Mouse (Mus musculus): ENCODE results near the gene Whrn. TPM values are rescaled to one million over a fixed set of nuclear protein-coding genes. Genes with fewer than 3 reads are reported as not detected.

Whrn gene
- polyA plus RNA-seq, 1 experiment from 2014 or later, result 1.8 TPM

DNA sequence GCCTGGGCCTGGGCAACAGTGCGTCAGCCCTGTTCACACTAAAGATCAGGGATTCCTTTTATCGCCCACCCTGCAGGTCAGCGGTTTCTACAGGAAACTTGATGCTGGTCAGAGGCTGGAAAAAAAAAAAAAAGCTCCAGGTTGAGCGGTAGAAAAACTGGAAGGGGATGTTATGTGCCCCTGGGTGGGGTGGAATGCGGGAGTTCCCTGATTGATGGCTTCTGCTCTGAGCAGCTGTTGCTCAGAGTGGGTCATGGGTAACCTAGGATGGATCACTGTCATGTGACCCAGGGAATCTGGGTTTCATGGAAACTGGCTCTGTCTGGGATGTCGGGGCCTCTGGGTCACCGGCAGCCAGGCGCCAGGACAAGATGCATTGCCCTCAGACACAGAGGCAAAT is 69.5 kb downstream of the Whrn start:
- no peak overlapping the region for H3K27ac ChIP-seq (ENCODE audit: low read length)
- H3K4me3 ChIP-seq (ENCODE audit: low read length), result no peak overlapping the region
- no peaks in the 10 kb centered on the region for H3K27me3 ChIP-seq (ENCODE audit: control insufficient read depth, insufficient read depth, low read length)
- no peak overlapping the region for H3K4me2 ChIP-seq (ENCODE audit: low read depth, low read length)
- ATAC-seq (replicated peaks; ENCODE audit: extremely low read depth, insufficient read depth, low FRiP score), result no peak
- WGBS, result 75% methylated on average over 8 of the region's 8 CpGs
- H3K36me3 ChIP-seq (ENCODE audit: control insufficient read depth, insufficient read depth), result no peaks in the 10 kb centered on the region
- H3K9me3 ChIP-seq (replicated peaks; ENCODE audit: control insufficient read depth, low read length), result no peaks in the 10 kb centered on the region
- H3K9ac ChIP-seq (ENCODE audit: low read length), result no peak overlapping the region
- H3K4me1 ChIP-seq (ENCODE audit: control insufficient read depth, insufficient read depth, low read length), result 0 out of 2 replicates have a peak, but pooled peaks cover 5% of the 10 kb centered on the region

DNA sequence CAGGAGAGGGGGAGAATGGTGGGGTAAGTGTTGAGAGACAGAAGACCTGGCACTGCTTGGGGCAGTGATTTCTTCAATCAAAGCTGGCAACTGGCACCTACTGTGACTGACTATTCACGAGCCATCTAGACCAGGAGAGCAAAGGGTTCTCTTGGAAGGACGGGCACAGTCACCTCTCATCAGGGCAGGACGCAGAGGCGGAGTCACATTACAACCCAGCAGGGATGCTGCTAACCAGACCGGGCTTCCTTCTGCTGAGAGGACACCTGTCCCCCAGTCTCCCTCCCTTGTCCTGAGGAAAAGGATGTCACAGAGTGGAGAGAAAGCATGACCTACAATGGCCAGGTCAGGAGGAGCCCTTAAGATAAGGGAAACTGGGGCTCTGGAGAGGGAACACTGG is 72.0 kb downstream of the Whrn start:
- Histone ChIP-seq H3K9ac (ENCODE audit: low read length) (no peak overlapping the region), H3K4me3 (ENCODE audit: low read length) (no peak overlapping the region), H3K36me3 (ENCODE audit: control insufficient read depth, insufficient read depth) (no peaks in the 10 kb centered on the region), H3K27me3 (ENCODE audit: control insufficient read depth, insufficient read depth, low read length) (no peaks in the 10 kb centered on the region), H3K4me1 (ENCODE audit: control insufficient read depth, insufficient read depth, low read length) (peaks cover 6% of the 10 kb centered on the region; the same call in 1 of the 2 replicates), H3K4me2 (ENCODE audit: low read depth, low read length) (no peak overlapping the region), H3K27ac (ENCODE audit: low read length) (no peak overlapping the region), H3K9me3 (replicated peaks; ENCODE audit: control insufficient read depth, low read length) (no peaks in the 10 kb centered on the region)
- ATAC-seq (replicated peaks; ENCODE audit: extremely low read depth, insufficient read depth, low FRiP score), result no peak
- WGBS, result 32% methylated on average over 5 of the region's 5 CpGs

DNA sequence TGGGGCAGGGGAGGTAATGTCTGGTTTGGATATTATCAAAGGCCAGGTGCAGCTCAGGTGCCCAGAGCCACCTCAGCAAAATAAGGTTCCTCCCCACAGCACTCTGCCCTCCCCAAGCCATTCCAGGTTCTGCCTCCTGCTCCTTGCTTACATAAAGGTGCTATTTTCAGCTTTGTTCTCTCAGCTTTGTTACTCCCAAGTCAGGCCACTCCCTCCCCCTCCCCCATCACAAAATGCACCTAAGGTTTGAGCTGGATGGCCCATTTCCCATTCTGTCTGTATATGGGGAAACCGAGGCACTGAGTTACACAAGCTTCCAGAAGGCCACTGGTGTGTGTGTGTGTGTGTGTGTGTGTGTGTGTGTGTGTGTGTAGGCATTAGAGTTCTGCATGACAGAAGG is 72.6 kb downstream of the Whrn start:
- no peaks in the 10 kb centered on the region for H3K27me3 ChIP-seq (ENCODE audit: control insufficient read depth, insufficient read depth, low read length)
- H3K4me2 ChIP-seq (ENCODE audit: low read depth, low read length), result no peak overlapping the region
- no peaks in the 10 kb centered on the region for H3K36me3 ChIP-seq (ENCODE audit: control insufficient read depth, insufficient read depth)
- ATAC-seq (replicated peaks; ENCODE audit: extremely low read depth, insufficient read depth, low FRiP score), result no peak
- WGBS, result 46% methylated on average over 1 of the region's 1 CpGs
- H3K4me1 ChIP-seq (ENCODE audit: control insufficient read depth, insufficient read depth, low read length), result peaks cover 6% of the 10 kb centered on the region; the same call in 1 of the 2 replicates
- no peak overlapping the region for H3K9ac ChIP-seq (ENCODE audit: low read length)
- H3K9me3 ChIP-seq (replicated peaks; ENCODE audit: control insufficient read depth, low read length), result no peaks in the 10 kb centered on the region
- no peak overlapping the region for H3K27ac ChIP-seq (ENCODE audit: low read length)
- H3K4me3 ChIP-seq (ENCODE audit: low read length), result no peak overlapping the region

GRCm38 (mm10) chr4:63420143-63420920 is 75.5 kb downstream of the Whrn start:
- Histone ChIP-seq H3K36me3 (ENCODE audit: control insufficient read depth, insufficient read depth) (no peaks in the 10 kb centered on the region), H3K27me3 (ENCODE audit: control insufficient read depth, insufficient read depth, low read length) (no peaks in the 10 kb centered on the region), H3K4me3 (ENCODE audit: low read length) (no peak overlapping the region), H3K9me3 (replicated peaks; ENCODE audit: control insufficient read depth, low read length) (no peaks in the 10 kb centered on the region), H3K4me1 (ENCODE audit: control insufficient read depth, insufficient read depth, low read length) (peaks cover 6% of the 10 kb centered on the region; the same call in 1 of the 2 replicates), H3K27ac (ENCODE audit: low read length) (no peak overlapping the region), H3K9ac (ENCODE audit: low read length) (no peak overlapping the region), H3K4me2 (ENCODE audit: low read depth, low read length) (no peak overlapping the region)
- ATAC-seq (replicated peaks; ENCODE audit: extremely low read depth, insufficient read depth, low FRiP score), result no peak
- WGBS, result 59% methylated on average over 14 of the region's 14 CpGs

- Histone ChIP-seq H3K27ac (ENCODE audit: low read length) (no peak overlapping the region), H3K4me3 (ENCODE audit: low read length) (no peak overlapping the region), H3K9me3 (replicated peaks; ENCODE audit: control insufficient read depth, low read length) (no peaks in the 10 kb centered on the region), H3K4me1 (ENCODE audit: control insufficient read depth, insufficient read depth, low read length) (peaks cover 4% of the 10 kb centered on the region; the same call in 1 of the 2 replicates), H3K4me2 (ENCODE audit: low read depth, low read length) (no peak overlapping the region), H3K9ac (ENCODE audit: low read length) (no peak overlapping the region), H3K27me3 (ENCODE audit: control insufficient read depth, insufficient read depth, low read length) (no peaks in the 10 kb centered on the region), H3K36me3 (ENCODE audit: control insufficient read depth, insufficient read depth) (no peaks in the 10 kb centered on the region)
- WGBS, result 68% methylated on average over 11 of the region's 11 CpGs
- ATAC-seq (replicated peaks; ENCODE audit: extremely low read depth, insufficient read depth, low FRiP score), result no peak
Measured at GRCm38 (mm10) chr4:63418270-63418669, 77.5 kb downstream of the Whrn start.

DNA sequence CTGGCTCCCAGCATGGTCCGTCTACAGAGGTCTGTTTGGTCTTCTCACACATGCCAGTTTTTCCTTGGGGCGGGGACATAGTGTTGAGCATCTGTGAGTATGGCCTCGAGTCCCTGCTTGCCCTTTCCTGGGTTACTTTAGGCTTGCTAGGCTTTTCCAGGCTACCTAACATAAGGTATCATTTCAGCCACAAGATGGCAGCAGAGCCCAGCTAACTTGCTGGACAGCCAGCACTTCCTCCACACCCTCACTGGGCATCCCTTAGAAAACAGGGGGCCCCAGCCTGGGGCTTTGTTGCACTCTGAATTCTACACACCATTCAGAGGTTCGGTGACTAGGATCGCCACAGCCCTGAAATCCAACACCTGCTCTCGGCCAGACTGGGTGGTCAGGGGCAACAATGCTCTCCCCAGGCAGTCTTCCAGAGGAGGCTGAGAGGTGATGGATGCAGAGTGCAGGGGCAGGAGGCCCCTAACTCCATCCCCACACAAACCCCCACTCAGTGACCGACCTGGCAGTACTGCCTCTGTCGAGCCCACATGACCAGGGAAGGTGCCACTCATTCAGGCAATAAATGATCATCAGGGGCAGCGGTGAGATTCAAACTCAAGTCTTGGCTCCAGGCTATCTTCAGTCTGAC is 78.4 kb downstream of the Whrn start:
- Histone ChIP-seq H3K27ac (ENCODE audit: low read length) (no peak overlapping the region), H3K36me3 (ENCODE audit: control insufficient read depth, insufficient read depth) (no peaks in the 10 kb centered on the region), H3K9me3 (replicated peaks; ENCODE audit: control insufficient read depth, low read length) (no peaks in the 10 kb centered on the region), H3K4me3 (ENCODE audit: low read length) (no peak overlapping the region), H3K27me3 (ENCODE audit: control insufficient read depth, insufficient read depth, low read length) (no peaks in the 10 kb centered on the region), H3K9ac (ENCODE audit: low read length) (no peak overlapping the region), H3K4me2 (ENCODE audit: low read depth, low read length) (no peak overlapping the region), H3K4me1 (ENCODE audit: control insufficient read depth, insufficient read depth, low read length) (peaks cover 3% of the 10 kb centered on the region; the same call in 1 of the 2 replicates)
- 21% methylated on average over 9 of the region's 9 CpGs for WGBS
- peak; percentile 49 for ATAC-seq (replicated peaks; ENCODE audit: extremely low read depth, insufficient read depth, low FRiP score)

GRCm38 (mm10) chr4:63414951-63415350 is 80.8 kb downstream of the Whrn start:
- Histone ChIP-seq H3K4me2 (ENCODE audit: low read depth, low read length) (no peak overlapping the region), H3K4me3 (ENCODE audit: low read length) (no peak overlapping the region), H3K9ac (ENCODE audit: low read length) (no peak overlapping the region), H3K27ac (ENCODE audit: low read length) (no peak overlapping the region), H3K9me3 (replicated peaks; ENCODE audit: control insufficient read depth, low read length) (no peaks in the 10 kb centered on the region), H3K27me3 (ENCODE audit: control insufficient read depth, insufficient read depth, low read length) (no peaks in the 10 kb centered on the region), H3K4me1 (ENCODE audit: control insufficient read depth, insufficient read depth, low read length) (peaks cover 4% of the 10 kb centered on the region; the same call in 1 of the 2 replicates), H3K36me3 (ENCODE audit: control insufficient read depth, insufficient read depth) (no peaks in the 10 kb centered on the region)
- no peak for ATAC-seq (replicated peaks; ENCODE audit: extremely low read depth, insufficient read depth, low FRiP score)
- WGBS, result 65% methylated on average over 5 of the region's 5 CpGs

- 64% methylated on average over 5 of the region's 5 CpGs for WGBS
- no peak overlapping the region for H3K4me3 ChIP-seq (ENCODE audit: low read length)
- no peak for ATAC-seq (replicated peaks; ENCODE audit: extremely low read depth, insufficient read depth, low FRiP score)
Measured at GRCm38 (mm10) chr4:63411222-63411621, 84.6 kb downstream of the Whrn start.

DNA sequence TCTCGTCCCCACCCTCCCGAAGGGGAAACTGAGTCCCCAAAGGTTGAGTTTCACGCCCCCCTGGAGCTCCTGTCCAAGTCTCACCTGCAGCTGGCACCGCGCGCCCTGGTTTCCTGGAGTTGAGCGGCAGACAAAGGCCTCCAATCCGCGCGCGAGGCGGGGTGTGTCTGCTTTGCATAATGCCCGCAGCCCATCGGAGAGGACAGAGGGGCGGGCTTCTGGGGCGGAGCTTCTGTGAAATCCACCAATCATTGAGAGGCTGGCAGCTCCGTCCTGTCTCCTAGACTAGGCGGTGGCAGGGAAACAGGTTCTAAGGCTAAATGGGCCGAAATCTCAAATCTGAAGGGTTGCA is 85.2 kb downstream of the Whrn start:
- ATAC-seq (replicated peaks; ENCODE audit: extremely low read depth, insufficient read depth, low FRiP score), result peak; percentile 89
- peak overlapping the region; percentile 68 for H3K9ac ChIP-seq (ENCODE audit: low read length)
- WGBS, result under 1% methylated on average over 19 of the region's 19 CpGs
- H3K4me1 ChIP-seq (ENCODE audit: control insufficient read depth, insufficient read depth, low read length), result peaks cover 19% of the 10 kb centered on the region
- H3K4me3 ChIP-seq (ENCODE audit: low read length), result peak overlapping the region; percentile 75
- H3K9me3 ChIP-seq (replicated peaks; ENCODE audit: control insufficient read depth, low read length), result no peaks in the 10 kb centered on the region
- H3K27me3 ChIP-seq (ENCODE audit: control insufficient read depth, insufficient read depth, low read length), result peaks cover 2% of the 10 kb centered on the region; the same call in 1 of the 2 replicates
- H3K27ac ChIP-seq (ENCODE audit: low read length), result no peak overlapping the region
- H3K36me3 ChIP-seq (ENCODE audit: control insufficient read depth, insufficient read depth), result no peaks in the 10 kb centered on the region
- H3K4me2 ChIP-seq (ENCODE audit: low read depth, low read length), result peak overlapping the region; percentile 99

More at GRCm38 (mm10) chr4:63411222-63411621, 84.6 kb downstream of the Whrn start:
- Histone ChIP-seq H3K9ac (ENCODE audit: low read length) (no peak overlapping the region), H3K4me2 (ENCODE audit: low read depth, low read length) (no peak overlapping the region), H3K27me3 (ENCODE audit: control insufficient read depth, insufficient read depth, low read length) (peaks cover 2% of the 10 kb centered on the region; the same call in 1 of the 2 replicates), H3K27ac (ENCODE audit: low read length) (no peak overlapping the region), H3K36me3 (ENCODE audit: control insufficient read depth, insufficient read depth) (no peaks in the 10 kb centered on the region), H3K4me1 (ENCODE audit: control insufficient read depth, insufficient read depth, low read length) (peaks cover 15% of the 10 kb centered on the region), H3K9me3 (replicated peaks; ENCODE audit: control insufficient read depth, low read length) (no peaks in the 10 kb centered on the region)

Measured in heart, embryonic 16.5 days (tissue).